Mouse (Mus musculus) myocyte (in vitro differentiated cells): ENCODE measurements at regions not wholly inside any gene's neighbourhood (a gene's known extent, or its start where the extent isn't known, plus 50 kb on each side); places are given as distances from the start of the nearest gene placed in this dataset.

Source experiments
- MAX ChIP-seq: IDR thresholded peaks from one replicate; pipeline ENCODE4 v1.6.1; 2011; ENCODE audit warnings: low read depth, mild to moderate bottlenecking, control low read depth
- POLR2A ChIP-seq: IDR thresholded peaks from one replicate; pipeline ENCODE4 v1.6.1; 2011; ENCODE audit warnings: low read depth, mild to moderate bottlenecking, control low read depth, moderate library complexity; ENCODE audit not compliant: insufficient read length
- POLR2AphosphoS2 ChIP-seq: IDR thresholded peaks from one replicate; pipeline ENCODE4 v1.6.1; 2011; ENCODE audit warnings: low read depth, control low read depth; ENCODE audit not compliant: insufficient read length
- REST ChIP-seq: IDR thresholded peaks from one replicate; pipeline ENCODE4 v1.6.1; 2011; ENCODE audit warnings: mild to moderate bottlenecking, control low read depth, moderate library complexity; ENCODE audit not compliant: insufficient read depth, insufficient read length
- SRF ChIP-seq: IDR thresholded peaks from one replicate; pipeline ENCODE4 v1.6.1; 2011; ENCODE audit warnings: low read depth; ENCODE audit not compliant: control insufficient read depth, insufficient read length
- TCF3 ChIP-seq: IDR thresholded peaks from one replicate; pipeline ENCODE4 v1.6.1; 2011; ENCODE audit warnings: low read depth, control low read depth; ENCODE audit not compliant: insufficient read length
- USF1 ChIP-seq: IDR thresholded peaks from one replicate; pipeline ENCODE4 v1.6.1; 2011; ENCODE audit warnings: low read depth, mild to moderate bottlenecking, control low read depth, moderate library complexity

DNA sequence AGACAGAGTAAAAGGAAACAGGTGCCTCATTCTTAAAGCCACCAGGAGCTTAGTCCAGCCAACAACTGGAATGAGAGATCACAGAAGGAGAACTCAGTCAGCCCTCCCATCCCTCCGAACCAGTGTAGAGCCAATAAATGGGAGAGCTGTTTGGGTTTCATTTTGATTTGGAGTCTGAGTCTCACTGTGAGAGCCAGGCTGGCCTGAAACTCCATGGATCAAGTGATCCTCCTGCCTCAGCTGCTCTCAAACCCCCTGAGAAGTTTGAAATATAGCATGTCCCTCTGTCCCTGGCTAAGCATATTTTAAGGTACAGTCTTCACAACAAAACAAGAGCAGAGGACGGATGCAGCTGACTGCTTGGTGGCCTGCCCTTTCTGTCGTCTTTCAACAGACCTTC lies 107.3 kb upstream of the Agap1 start:
- TF ChIP-seq SRF = no peak
- no peak for TF ChIP-seq POLR2A
- TF ChIP-seq USF1 = no peak
- no peak for TF ChIP-seq MAX
- TF ChIP-seq POLR2AphosphoS2 = no peak
- no peak for TF ChIP-seq REST
- no peak for TF ChIP-seq TCF3
